Mouse (Mus musculus) skeletal muscle tissue, adult 2 months (tissue): ENCODE measurements around the gene Usp26.

Experiments
- DNase-seq: peaks from one replicate; pipeline ENCODE4 v3.0.0-alpha.2; 2012; ENCODE audit warnings: low read depth, low spot score

Gene Usp26

DNA sequence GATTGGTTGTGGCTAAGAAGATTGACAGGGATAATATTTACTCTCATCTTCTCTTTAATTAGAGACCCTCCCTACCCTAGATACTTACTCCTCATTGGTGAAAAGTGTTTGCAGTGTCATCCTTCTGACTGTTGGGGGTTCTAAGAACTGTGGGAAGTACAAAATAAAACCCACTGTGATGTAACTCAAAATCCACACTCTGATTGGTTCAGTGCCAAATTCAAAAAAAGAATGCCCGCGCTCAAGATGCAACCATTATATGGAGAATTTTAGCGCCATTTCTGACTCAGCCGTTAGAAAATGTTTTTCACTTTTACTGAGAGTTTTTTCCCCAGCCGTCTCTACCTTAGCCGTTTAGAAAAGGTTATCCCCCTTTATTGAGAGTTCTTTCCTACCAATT is at the start of gene Usp26:
TSS of gene Usp26 (minus strand) at position 101 of the 400 bp plus-strand sequence.
- no peak for DNase-seq

DNA sequence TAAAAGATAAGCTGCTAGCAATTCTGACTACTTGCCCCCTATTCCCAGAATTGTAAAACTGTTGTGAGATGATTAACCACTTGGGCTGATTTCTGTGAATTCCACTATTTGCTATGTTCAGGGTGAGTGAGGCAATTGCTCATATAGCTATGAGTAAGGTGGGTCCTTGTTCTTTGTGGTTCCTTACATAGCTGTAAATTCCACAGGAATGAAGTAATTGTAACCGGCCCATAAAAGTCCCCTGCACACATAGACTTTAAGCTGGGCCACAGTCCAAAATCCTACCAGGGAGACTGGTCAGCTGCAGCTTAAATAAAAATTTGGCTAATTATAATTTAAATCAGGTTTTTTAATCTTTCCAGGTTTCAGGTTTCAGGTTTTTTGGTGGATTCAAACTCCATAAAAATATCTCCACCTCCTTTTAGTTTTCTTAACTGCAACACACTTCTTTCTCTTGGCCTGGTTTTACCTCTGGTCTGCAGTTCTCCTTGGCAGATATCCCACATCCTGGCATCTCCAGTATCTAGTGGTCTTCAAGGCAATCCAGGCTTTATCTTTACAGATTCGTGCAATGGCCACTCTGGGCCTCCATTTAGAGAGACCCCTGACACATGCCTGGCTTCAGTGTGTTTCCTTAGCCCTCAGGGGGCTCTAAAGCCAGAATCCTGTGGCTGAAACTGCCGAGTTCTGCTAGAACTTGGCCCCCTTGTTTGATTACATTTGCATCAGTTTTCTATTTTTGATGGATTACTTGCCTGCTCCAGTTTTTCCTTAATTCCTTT is 13.6 kb upstream of the Usp26 start:
- no peak for DNase-seq

DNA sequence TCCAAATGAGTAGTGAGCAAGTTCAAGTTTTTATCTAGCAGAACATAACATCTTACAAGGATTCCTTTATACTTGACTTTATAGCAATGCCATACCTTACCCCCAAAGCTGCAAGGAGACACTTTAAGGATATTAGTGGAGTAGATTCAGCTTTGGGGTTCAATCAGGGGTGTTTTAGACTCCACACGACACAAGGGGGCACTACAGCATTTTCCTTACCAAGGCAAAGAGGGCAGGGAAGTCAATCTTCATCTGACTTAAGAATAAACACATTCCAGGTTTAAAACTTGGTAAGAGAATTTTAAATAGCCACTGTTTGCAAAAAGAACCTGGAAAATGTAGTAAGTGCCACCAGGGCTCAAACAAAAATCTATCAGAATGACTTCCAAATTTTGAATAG is 33.6 kb downstream of the Usp26 start:
- DNase-seq = peak; percentile 0

DNA sequence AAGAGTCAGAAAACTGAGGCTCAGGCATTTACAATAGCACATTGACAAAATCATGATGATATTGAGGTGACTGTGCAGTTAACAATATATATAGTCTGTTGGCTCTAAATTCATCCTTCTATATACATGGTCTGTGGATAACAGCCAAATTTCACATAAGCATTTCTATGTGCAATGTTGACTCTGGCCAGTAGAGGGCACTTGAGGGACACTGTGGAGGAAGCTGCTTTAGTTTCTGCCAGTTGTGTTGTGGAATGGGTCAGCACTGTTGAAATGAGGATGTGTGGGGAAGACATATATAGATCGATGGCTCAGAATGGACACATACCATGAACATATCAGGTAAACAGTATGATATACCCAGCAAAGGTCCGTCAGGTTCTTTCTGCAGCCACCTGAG is 64.6 kb downstream of the Usp26 start:
- peak; percentile 0 for DNase-seq

DNA sequence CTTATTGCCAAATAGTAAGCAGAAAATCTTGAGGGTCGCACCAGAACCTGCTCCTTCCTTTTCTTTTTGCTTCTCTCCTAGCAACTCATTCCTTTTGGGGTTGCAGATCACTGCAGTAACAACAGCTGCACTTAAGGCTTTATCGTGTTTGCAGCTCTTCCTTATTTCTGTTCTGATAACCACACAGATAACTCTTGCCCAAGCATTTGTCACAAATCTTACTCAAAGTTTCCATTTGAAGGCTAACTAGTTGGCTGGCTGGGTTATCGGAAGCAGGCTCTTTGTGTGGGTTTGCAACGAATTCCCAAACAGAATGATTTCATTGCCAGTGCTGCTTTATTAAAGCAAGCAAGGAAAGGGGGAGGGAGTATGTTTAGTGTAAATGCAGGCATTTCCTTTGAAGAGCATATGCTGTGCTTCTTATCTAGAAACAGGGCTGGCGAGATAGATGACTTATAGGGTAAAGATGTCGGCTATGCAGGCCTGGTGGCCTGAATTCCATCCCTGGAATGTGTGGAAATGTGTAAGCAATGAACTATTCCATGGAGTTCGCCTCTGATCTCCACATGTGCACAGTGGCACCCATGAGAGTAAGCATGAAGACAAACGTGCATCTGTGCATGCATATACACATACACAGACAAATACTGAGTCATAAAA is 86.8 kb downstream of the Usp26 start:
- no peak for DNase-seq

DNA sequence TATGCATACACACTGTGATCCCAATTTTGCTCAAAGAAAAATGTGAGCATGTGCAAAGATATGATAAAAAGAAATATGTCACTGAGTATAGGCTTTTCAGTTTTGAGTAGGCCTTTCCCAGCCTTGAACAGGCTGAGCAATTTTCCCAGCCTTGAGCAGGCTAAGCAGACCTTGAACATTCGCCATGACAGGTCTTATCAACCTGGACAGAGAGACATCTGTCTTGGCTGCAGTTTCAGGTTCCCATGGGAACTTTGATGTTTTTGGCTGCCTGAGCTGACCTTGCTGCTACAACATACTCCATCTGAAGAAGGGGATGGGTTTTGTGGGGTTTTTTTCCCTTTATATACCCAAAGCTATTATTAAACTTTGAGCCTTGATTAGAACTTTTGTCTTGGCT is 88.0 kb downstream of the Usp26 start:
- no peak for DNase-seq
